Mouse (Mus musculus): ENCODE data around the gene Lemd2.
A peak's percentile ranks its signal among the peaks of the same experiment; 100 is the strongest.

Lemd2 gene

GRCm38 (mm10) chr17:27159169-27159568 lies 45.1 kb downstream of the Lemd2 start:
- no peak for DNase-seq (ENCODE audit: low read depth, low spot score)

DNA sequence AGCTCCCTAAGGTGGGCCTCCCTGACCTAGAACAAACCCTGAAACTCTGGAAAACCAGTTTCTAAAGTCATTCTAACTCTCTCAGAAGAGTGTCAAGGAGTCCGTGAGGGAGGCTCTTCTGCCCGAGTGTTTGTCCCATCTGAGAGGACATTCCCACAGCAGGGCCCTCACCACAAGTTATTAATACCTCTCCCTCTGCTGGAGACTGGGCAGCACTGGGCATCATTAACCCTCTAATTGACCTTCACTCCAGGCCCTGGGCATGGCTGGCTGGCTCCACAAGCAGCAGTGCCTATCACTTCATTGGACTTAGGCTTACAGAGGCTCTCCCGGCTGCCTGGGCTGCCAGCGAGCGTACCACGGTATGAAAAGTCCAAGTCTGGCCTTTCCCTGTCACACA lies 45.8 kb downstream of the Lemd2 start:
- no peak for DNase-seq (ENCODE audit: low read depth, low spot score)

GRCm38 (mm10) chr17:27155752-27156151 lies 48.5 kb downstream of the Lemd2 start:
- DNase-seq (ENCODE audit: low read depth, low spot score) = no peak

GRCm38 (mm10) chr17:27154881-27155280 lies 49.4 kb downstream of the Lemd2 start:
- no peak for DNase-seq (ENCODE audit: low read depth, low spot score)

DNA sequence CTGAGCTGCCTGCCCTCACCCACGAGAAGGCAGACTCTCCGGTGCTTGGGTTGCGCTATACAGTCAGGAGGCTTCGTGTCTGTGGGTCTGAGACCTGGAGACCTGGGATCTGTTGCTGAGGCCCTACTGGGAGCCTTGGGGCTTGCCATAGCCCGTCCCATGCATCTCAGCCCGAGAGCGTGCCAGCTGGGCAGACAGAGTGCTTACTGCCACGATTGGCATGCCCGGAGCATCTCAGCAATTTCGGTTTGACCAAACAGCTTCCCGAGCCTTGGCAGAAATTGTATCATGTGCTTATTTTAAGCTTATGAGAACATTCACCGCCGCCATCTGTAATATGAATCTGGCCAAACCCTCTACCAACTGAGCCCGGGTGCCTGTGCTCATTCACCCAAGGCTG lies 50.0 kb downstream of the Lemd2 start:
- no peak for DNase-seq (ENCODE audit: low read depth, low spot score)

DNA sequence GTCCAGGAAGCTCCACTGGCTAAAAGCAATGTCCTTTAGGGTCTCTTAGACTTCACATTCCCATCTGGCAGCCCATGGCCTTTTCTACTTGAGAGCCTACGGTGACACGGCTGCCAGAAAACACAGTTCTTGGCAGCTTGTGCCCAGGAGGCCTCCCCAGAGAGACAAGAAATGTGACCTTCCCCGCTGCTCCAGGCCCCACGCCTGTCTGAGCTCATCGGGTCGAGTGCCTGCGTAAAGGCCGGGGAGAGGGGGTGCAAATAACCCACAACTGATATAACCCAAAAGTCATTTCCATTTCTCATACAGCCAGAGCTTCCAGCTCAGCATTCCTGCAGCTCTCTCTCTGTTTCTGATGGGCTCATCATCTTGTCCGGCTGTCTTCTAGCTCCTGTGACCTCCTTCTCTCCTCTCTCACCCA lies 50.5 kb downstream of the Lemd2 start:
- DNase-seq (ENCODE audit: low read depth, low spot score) = no peak

DNA sequence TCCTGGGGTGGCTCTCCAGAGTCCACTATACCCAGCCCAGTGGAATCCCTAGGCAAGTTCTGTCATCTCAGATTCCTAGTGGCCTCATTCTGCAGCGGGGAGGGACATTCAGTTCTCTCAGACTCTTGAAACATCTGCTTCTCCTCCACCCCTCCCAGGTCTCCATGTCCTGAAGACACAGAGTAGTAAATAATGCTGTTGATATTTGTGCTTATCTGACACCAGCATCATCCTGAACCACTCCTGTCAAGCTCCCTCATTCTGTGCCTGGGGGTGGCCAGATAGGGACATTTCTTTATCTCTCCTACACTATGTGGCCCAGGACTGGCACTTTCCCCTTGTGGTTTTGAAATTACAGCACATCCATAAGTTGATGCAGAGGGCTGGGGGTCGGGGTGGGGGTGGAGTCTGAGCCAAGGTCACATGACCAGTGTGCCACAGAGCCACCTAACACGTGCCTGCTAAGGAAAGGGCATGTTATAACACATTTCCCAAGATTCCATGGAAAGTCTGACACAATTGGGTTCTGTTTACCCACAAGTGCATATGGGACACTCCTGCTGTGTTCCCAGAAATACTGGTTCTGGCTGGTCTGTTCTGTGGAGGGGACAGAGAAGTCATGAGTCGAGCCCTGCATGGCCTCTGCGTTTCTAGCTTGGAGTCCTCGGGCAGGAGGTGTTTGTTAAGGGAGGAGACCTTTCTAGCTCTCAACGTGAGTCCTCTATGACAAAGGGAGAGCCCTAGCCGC lies 51.1 kb downstream of the Lemd2 start:
- no peak for DNase-seq (ENCODE audit: low read depth, low spot score)

DNA sequence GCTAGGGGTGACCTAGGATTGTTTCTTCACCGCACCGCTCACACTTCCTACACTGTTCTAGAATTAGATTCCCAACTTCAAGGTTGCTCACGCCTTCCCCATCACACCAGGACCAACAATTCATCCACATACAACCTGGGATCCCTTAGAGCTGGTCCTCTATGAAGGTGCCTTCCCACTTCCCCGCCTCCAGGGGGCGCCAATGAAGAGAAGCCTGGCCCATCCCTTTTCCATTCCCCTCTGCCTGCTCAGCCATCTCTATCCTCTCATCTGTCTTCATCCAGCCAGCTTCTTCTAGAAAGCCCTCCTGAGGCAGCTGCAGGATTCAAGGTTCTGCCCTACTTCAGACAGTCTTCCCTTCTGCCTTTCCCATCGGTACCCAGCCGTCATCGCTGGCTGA lies 52.9 kb downstream of the Lemd2 start:
- DNase-seq (ENCODE audit: low read depth, low spot score) = peak; percentile 62

GRCm38 (mm10) chr17:27150871-27151270 lies 53.4 kb downstream of the Lemd2 start:
- DNase-seq (ENCODE audit: low read depth, low spot score) = no peak

DNA sequence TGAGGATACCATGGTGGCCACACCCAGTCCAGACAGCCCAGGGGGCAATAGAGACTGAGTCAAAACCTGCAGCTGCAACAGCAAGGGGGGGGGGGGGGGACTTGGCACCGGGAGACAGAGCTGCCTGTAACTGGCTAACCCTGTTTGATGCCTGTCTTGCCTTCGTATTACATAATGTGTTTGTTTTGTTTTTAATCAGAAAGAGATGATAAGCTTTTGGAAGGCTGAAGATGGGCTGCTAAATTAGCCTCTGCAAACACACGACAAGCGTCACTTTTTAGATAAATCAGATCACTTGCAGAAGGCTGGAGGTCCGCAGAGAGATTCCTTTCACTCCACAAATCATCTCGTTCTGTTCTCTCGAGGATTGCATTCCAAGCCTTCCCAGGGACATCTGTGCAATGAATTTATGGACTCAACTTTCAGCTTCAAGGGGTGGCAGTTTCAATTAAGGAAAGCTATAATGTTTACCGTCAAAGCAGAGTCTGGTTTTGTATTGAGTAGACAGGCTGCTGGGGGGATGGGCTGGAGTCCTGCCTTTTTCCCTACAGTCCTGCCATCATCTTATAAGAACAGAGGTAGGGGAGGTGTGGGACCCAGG lies 57.8 kb downstream of the Lemd2 start:
- no peak for DNase-seq (ENCODE audit: low read depth, low spot score)

DNA sequence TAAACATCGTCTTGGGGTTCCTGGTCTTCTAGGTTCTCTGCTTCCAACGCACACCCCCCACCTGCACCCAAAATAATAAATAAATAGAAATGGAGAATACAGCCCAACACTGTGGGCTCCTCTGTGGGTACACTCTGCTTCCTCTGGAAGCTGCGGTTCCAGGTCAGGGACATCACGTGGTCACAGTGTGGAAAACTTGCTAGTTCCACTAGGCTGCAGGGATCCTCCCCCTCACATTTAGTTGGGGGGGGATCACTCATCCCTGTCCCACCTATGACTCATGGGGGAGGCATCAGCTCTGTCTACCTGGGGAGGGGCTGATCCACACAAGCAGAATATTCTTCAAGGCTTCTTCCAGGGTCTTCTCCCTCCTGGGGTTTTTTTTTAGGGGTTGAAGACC lies 60.1 kb downstream of the Lemd2 start:
- no peak for DNase-seq (ENCODE audit: low read depth, low spot score)

DNA sequence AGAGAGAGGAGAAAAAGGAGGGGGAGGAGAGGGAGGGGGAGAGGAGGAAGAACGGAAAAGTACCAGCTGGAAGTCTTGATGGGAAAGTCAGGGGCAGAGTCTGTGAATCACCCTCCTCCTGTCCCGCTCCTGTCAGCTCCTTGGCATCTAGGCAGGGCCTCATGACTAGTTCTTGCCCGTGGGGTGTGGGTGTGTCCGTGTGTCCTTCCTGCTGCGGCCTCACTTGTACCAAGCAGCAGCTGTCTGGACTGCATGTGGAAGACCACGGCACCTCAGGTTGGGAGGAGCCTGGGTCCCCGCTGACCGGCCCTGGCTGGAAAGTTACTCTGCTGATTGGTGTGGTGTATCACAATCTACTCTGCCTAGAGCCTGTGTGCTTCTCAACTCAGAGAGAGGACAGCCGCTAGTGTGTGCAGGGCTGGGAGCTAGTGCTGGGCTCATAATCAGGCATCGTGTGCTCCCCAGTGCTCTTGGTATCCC lies 62.3 kb downstream of the Lemd2 start:
- DNase-seq (ENCODE audit: low read depth, low spot score) = no peak

GRCm38 (mm10) chr17:27140262-27140661 lies 64.0 kb downstream of the Lemd2 start:
- no peak for DNase-seq (ENCODE audit: low read depth, low spot score)
